Mouse (Mus musculus) cerebellum, postnatal 10 days (tissue): ENCODE results near the gene Tinagl1.

Source experiments
- DNase-seq, 2 experiments: peaks; one replicate each; pipeline ENCODE4 v3.0.0; 2021; ENCODE audit warnings: mixed read lengths in 2 of 2

The Tinagl1 gene

DNA sequence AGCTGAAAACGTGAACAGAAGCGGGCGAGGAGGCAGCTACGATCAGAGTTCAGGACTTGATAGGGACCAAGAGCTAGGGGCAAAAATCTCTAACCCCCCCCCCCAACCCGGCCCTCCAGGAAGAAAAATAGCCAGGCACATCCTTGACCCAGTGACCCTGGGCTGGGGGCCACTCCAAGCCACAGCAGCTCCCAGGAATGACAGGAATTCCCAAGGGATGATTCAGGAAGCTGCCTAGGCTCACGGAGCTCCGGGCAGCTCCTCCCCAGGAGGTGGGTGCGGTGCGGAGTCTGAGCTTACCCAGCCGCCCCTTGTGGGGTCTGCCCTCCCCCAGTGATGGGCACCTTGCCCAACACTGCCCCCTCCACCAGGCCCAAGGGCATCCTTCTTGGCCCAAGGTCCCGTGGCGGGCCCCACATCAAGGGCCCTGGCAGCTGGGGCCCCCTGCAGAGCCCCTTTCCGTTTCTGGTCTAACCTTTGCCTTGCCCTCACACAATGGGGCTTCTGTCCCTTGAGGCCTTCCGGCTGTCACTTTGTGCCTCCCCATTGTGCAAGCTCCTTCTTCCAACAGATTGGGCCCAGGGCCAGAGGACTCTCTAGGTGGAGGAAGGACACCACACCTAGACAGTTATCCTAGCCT, at the start of gene Tinagl1:
Gene Tinagl1 (minus strand): TSS at position 51 of the 640 bp plus-strand sequence.
- peak in 1 of 2 experiments; percentile 36 for DNase-seq

DNA sequence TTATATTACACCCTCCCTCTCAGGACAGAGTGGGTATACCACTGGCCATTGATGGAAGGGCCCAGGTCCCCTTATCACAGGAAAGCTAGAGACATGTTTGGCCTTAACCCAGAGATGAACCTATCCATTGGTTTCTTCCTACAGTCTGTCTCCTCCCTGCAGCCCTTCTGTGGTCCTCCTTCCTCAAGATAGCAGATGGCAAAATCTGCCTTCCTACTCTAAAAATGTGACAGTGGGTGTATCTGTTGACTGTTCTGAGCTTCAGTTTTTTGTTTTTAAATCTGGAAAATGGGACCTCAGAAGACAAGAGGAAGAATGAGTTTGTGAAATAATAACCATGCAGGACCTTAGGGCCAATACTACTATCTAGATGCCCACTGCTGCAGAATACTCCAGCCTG, 49.1 kb upstream of the Tinagl1 start:
- no peak for DNase-seq

DNA sequence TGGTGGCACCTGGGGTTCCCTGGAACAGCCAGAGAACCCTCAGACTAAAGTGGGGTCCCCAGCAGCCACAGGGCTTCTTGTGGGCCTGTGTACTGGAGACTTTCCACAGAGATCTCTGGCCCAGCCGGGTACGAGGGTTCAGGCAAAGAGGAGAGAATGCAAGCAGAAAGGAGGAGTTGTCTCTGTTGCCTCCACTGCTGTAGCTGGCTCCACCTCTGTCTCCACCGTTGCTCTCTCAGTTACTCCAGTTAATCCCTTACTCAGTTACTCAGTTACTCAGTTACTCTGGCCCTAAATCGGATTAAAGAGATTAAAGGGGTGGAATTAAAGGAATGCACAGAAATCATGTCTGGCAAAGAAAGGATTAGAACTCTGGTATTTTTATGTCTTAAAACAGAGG, 47.3 kb upstream of the Tinagl1 start, which contains the start of gene Gm853:
Gene Gm853 (minus strand): TSS at position 223 of the 400 bp plus-strand sequence.
- no peak for DNase-seq

DNA sequence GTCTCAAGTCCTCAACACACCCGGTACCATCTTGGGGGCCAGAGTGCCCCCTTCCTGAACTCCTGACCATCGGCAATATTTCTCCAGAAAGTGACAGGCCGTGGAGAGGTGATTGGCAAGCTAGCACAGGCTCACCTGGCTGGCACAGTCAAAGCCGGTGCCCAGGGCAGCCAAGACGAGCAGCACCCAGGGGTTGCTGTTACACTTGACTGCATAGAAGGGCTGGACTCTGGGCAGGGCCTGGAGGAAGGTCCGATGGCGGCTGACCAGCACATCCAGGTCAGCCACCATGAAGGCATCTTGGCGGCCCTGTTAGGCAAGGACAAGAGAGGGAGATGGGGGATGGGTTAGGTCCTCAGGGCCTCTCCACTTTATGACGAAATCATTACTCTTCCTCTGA, 45.3 kb upstream of the Tinagl1 start:
- DNase-seq = no peak

DNA sequence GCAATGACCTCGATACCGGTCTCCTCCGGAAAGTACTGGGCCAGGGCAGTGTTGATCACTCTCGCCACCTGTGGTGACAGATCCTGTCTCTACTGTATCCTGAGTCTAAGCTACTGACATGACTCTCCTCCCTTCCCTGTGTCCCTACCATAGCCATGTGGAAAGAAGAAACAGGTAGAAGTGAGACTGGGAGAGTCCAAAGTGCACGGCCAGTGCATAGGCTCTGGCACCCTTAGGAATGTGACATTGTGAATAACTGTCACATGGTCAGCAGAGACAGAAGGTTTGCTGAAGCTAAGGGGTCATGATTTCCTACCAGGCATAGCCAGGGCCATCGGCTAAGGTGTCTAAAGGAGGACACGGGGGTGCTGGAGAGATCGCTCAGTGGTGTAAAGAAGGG, 40.5 kb upstream of the Tinagl1 start:
- DNase-seq = no peak

DNA sequence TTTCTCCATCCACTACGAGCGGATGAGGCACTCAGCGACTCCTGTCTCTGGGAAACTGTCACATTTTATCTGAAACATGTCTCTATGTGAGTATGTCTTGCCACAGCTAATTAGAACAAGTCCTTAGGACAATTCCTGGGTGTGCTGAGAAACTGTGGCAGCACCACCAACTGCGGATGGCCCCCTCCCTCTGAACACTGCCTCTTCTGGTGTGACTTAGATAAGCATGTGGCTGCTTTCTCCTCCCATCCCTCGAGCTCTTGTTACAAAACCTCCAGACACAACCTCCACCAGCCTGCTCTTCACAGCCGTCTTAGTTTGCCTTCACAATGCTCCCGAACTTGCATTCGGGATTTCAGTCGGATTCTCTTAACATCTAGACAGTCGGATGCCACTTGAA, 38.9 kb upstream of the Tinagl1 start:
- no peak for DNase-seq

DNA sequence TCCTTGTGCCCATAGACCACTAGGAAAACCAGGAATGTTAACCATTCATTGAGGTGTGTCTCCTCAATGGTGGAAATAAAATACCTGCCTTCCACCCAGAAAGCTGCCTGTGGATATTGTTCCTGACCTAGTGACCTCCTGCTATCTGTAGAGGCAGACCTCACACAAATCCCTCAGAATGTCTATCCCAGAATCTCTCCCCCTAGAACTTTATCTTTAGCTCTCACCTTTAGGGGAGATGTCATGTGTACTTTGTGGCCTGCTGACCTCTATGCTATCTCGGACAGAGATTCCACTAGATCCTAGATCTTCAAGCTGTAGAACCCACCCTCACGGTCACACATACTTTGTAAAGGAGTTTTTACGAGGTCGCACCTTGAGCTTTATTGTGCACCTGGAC, 38.3 kb upstream of the Tinagl1 start:
- DNase-seq = no peak

DNA sequence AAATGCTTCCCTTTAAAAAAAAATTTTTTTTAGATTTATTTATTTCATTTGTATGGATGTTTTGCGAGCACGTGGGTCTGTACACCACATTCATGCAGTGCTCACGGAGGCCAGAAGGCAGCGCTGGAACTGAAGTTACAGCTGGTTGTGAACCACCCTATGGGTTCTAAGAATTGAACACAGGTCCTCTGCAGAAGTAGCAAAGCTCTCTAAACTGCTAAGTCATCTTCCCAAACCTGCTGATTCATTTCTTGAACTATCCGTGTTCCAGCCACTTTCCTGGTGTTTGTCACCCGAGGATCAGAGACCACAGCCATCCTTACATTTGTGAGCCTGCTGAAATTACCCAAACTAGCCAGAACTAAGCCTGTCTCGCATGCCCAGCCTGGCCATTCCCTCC, 37.5 kb upstream of the Tinagl1 start:
- DNase-seq = no peak

DNA sequence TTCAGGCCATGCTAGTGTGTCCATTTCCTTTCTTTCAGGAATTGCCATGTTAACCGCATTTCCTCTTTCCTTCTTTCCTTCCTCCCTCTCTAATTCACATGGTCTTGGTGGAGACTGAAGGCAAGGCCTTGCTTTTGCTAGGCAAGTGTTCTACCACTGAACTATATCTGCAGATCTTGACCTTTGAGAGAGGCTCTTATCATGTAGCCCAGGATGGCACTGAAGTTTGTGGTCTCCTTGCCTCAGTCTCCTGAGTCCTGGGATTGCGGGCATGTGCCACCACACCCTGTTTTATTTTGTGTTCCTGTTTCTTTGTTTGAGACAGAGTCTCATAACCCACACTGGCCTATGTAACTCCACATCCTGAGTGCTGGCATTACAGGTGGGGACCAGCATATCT, 36.9 kb upstream of the Tinagl1 start:
- DNase-seq = no peak

DNA sequence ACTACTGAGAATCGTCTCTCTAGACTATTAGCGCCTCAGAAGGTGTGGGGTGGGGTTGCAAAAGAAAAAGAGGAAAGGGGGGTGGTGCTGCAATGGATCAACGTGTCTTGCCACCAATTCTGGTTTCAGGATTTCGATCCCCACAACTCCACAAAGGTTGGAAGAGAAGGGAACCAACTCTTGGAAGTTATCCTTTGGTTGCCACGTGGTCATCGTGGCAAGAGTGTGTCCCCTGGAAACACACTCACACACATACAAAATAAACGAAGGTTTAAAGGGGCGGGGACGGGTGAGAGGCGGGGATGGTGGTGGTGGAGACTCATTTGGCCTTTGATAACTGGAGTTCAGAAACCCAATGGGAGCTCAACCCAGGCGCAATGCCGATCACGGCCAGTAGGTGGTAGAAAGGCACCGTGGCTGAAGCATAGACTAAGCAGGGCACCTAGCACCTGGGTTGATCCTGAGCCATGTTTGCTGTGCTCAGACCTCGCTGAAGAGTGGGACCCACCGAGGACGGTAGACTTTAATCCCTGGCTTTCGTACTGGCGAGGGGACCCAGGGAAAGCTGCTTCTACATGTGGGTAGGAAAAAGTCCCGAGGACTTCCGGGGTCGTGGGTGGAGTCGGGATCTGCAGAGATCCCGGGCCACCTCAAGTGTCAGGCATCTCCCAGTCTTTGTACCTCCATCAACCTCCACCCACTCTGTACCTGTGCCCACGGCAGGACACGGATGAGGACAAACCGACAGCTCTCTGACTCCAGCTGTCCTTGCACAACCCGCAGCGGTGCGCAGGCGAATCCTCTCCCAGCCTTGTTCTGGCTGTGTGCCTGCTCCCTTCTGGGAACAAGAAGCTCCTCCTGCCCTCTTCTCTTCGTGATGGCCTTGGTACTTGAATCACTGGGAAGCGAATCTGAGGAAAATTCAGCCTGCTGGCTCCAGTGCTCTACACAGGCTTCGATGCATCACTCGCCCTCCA, 24.1 kb upstream of the Tinagl1 start:
- DNase-seq = peak; percentile 97 to 98

DNA sequence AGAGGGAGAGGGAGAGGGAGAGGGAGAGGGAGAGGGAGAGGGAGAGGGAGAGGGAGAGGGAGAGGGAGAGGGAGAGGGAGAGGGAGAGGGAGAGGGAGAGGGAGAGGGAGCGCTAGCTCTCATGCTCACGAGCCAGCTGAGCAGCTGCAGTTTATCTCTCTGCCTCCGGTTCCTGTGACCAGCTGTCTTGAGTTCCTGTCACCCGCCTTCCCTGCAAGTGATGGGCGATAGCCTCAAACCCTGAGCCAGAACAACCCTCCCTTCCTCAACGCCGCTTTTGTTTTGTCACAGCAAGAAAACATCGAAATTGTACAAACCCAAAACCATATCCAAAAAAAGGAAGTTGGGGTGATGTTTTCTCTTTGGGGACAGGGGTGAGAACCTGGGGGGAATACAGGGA, 21.6 kb upstream of the Tinagl1 start:
- DNase-seq = peak in 1 of 2 experiments; percentile 23

DNA sequence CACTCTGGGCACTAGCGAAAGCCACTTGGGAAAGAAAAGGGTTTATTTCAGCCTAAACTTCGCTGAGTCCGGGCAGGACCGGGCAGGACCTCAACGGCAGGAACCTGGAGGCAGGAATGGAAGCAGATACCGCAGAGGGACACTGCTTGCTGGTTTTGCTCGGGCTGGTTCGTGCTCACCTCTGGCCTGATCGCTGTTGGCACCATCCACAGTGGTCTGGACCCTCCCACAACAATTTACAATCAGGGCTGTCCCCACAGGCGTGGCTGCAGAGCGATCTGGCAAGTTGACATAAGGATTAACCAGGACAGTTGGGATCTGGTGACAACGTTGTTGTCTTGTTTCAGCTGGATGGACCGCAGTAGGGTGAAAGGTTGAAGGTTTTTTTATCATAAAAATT, 21.0 kb upstream of the Tinagl1 start:
- peak in 1 of 2 experiments; percentile 8 for DNase-seq

DNA sequence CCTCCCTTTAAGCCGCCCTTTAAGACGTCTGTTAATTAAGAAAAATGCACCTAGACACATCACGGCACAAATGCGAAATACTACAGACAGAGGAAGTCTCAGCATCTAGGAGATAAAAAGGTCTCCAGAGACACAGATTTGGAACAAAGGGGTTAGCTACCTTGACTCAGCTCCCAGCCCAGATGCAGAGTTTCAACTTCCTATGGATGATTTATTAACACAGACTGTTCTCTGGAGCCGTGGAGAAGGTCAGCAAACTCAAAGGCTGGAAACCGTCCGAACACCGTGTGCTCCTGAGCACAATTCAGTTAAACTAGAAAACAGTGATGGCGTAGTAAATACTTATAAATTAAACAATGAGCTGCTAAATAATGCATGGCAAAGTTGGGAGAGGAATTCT, 17.3 kb upstream of the Tinagl1 start:
- peak in 1 of 2 experiments; percentile 0 for DNase-seq

DNA sequence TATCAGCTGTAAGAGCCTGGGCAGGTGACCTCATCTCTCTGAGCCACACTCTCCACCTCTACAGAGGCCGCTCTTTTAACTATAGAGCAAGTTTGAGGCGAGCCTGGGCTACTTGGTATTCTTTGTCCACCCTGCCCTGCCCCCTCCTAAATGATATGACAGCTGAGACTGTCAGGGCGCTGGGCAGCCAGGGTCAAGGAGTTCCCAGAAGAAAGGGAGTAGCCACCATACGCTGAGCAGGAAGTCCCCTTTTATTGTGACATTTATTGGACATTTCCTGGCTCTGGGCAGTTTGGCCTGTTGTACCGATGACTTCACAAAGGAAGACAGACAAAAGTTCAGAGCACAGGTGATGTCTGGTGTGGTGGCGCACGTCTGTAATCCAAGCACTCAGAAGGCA, 14.7 kb upstream of the Tinagl1 start:
- DNase-seq = peak in 1 of 2 experiments; percentile 2

DNA sequence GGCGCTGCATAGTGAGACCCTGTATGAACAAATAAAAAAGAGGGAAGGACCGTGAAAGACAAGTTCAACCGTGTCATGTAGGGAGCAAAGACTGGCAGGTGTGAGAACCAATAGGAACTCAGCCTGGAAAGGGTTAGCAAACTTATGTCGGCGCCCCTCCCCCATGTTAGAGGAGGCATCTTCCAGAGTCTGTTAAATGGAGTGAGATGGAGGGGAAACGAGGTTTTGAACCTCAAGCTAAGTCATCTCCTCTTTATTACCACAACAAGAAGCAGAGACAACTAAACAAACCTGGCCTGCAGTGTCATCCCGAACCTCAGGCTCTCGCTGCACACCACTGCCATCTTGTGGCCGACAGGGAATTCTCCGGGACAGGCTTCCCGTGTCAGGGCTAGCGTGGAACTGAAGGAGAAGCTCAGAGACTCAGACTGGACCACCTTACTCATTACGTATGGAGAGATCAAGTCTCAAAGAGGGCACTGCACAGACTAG, 13.9 kb upstream of the Tinagl1 start:
- DNase-seq = peak; percentile 94

DNA sequence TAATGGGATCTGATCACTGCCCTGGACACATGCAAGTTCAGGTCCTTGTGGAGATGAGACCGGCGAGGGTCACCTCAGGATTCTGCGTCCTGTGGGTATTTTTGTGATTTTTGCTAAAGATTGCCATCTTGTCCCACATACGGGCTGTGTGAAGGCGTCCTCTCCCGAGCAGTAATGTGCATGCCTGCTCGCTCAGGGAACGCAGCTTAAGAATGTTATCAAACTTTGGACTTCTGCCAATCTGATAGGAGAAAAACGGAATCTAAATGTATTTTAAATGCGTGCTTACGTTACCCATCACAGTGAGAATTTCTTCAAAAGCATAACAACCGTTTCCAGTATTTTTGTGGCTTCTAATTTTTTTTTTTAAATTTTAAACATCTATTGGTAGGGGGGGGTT, 12.0 kb upstream of the Tinagl1 start:
- DNase-seq = peak in 1 of 2 experiments; percentile 6

DNA sequence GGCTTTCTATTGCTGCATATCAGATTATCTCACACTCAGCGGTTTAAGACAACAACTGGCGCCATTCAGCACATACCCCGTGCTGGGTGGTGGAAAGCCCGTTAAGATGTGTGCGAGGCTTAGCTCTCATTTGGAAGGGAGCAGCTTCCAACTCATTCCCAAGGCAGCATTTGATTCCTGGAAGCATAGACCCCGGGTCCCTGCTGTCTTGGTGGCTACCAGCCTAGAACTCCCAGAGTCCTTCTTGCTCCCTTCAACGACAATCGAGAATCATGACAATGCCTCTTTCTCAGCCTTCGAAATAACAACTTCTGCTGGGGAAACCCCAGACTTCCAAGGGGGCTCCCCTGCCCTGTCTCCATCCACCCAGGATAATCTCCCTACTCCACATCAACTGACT, 11.5 kb upstream of the Tinagl1 start:
- DNase-seq = peak in 1 of 2 experiments; percentile 10

DNA sequence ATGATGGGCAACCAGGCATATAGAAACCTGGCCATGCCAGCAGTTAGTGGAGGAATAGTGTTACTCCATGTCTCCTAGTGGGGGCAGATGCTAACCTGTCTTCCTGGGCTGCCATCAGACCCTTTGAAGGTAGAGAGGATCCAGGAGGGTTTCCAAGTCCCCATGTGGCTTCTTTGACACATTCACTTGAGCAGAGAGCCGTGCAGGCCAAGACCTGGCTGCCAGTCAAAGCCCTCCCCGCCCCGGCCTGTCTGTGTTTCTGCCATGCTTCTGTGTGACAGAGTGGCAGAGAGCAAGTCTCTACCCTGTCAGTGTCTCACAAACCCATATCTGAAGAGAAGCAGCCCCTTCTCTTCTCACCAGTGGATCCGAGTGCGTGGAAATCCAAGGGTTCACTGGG, 9.0 kb upstream of the Tinagl1 start:
- DNase-seq = peak; percentile 85 to 89

DNA sequence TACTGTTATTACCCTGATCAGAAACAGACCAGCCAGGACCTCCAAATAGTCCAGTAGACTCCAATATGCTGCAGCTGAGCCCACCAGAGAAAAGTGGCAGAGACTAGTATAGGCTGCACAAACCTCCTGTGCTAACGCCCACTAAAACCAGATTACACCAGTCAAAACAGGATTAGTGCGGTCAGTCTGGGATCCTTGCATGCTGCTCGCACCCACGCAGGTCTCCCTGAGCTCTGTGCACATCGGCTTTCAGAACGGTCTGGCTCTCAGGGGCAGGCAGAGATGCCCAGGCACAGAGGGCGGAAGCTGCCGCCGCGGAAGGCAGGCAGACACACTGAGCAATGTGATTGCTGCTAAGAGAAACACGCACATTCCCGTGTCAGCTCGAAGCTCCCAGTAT, 8.1 kb upstream of the Tinagl1 start:
- peak in 1 of 2 experiments; percentile 29 for DNase-seq

DNA sequence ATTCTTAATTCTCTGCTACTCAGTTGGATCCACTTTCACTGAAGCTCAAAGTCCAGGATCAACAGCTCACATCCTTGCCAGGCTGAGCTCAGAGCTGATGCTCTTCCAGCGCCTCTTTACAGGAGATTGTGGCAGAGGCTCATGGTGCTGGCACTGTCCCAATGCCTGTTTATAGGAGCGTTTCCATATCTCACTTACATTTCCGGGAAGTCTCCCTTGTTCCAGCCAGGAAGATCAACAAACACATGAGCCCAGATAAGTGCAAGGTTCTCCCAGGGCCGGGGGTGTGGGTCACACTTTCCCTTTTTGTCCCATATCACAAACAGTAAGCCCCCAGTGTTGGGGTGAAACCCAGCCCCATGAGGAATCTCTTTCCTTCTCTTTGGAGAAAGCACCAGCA, 7.0 kb upstream of the Tinagl1 start:
- peak; percentile 48 to 54 for DNase-seq

DNA sequence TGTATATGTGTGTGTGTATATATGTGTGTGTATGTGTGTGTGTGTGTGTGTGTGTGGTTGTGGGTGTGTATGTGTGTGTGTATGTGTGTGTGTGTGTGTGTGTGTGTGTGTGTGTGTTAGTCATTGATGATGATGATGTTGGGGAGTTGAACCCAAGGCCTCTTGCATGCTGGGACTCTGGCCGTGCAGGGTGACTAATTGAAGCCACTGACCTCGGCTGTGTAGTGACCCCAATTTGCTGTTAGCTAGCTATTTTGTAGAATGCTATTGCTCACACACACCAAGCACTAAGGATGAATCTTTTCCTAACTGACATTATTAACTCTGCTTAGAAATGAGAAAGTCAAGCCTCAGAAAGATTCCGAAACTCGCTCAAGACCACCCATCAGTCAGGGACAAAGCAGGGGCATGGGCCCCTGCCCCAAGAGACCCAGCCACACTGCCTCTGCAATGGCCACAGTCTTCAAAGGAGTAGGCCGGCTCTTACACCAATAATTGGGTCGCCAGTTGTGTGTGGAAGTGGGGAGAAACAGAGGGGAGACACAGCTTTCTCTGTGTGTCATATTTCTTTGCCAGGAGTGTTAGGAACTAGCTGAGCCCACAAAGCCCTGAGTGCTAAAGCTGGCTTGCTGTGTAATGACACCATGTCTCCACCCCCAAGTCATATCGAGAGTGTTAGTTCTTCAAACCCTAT, 6.1 kb upstream of the Tinagl1 start:
- DNase-seq = no peak

DNA sequence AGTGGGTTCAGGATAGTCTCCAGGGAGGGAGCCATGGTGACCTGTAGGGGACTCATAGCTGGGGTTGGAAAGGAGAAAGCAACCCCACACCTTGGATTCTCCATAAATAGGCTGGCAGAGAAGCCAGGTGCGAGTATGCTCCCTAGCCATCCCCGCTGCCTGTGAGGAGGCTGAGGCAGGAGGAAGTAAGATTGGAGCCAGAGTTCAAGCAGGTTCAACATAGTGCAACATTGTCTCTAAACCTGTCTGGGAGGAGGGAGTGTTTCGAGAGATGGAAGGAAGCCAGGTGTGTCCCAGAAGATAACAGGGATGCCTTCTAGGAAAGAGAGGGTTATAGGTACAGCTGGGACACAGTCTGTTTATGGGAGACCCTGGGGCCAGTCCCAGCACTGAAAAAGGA, 5.0 kb upstream of the Tinagl1 start:
- DNase-seq = no peak

DNA sequence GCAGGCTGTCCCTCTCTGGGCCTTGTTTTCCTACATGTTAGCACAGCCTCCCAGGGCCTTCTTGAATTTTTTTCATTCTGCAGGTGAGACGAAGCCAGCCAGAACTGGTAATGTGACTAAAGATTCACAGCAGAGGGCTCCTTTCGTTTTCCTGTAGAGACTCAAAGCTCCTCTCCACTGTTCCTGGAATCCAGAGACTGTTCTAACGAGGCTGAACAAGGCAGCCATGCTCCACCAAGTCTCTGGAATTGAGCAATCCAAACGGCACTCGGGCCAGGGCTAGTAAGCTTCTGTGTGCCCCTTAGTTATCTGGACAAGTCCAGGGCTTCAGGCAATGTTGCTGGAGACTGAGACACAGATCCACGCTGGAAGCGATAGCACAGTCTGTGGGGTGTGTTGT, 2.6 kb upstream of the Tinagl1 start:
- no peak for DNase-seq
